Mouse (Mus musculus): ENCODE results near the gene Sec14l3.

DNA sequence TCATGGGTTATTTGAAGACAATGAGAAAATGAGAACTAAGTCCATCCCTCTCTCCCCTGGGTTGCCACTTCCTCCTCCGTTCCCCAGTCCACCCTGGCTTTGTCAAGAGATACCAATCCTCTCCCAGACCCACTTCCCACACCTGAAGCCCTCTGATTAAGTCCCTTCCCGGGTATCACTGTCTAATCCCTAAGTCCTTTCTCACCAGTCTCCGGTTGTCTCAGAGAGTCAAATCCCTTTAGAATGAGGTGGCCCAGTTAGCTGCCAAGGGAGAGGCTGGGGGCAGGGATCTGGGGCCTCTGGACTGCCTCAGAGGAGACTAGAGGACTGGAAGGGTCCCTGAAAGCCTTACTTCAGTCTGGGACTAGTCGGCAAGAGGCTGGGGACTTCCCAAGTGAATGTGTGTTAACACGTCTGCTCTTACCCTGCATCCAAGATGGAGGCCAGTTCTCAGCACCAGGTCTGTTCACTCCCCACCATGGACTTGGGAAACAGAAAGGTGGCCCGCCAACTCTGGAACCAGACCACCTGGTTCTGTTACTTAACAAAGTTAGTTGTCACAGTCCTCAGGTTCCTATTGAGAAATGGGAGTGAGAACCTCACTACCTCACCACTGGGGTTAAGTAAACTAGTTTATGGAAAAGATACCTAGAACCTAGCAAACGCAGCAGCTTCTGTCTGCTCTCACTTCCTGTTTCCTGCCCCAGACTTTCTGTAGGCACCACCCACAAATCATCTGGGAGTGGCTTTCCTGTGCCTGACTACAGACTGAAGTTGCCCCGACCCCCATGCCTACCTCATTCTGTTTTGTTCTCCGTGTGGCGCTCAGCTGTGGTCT lies 58.3 kb downstream of the Sec14l3 start, which contains the start of gene Sec14l2:
- no peak for TF ChIP-seq CTCF (IDR thresholded peaks at IDR 0.05; ENCODE audit: control insufficient read depth, insufficient read depth, insufficient read length)
- TF ChIP-seq USF1 (IDR thresholded peaks at IDR 0.05; ENCODE audit: low read depth) = no peak
- no peak for TF ChIP-seq MAX (IDR thresholded peaks at IDR 0.05)
- no peak for TF ChIP-seq MYOG (IDR thresholded peaks at IDR 0.05; ENCODE audit: control insufficient read depth, extremely low read depth, insufficient read length)
- no peak for TF ChIP-seq MYOD1 (IDR thresholded peaks at IDR 0.05; ENCODE audit: control insufficient read depth, insufficient read length, low read depth)
- TF ChIP-seq CEBPB (IDR thresholded peaks at IDR 0.05; ENCODE audit: low read depth) = no peak

Measured in C2C12 (cell line).